Mouse (Mus musculus) testis, postnatal 10 days (tissue): ENCODE measurements around the gene Zfp771.
A peak's percentile ranks its signal among the peaks of the same experiment; 100 is the strongest.

Source experiments
- DNase-seq: peaks from one replicate; pipeline ENCODE4 v3.0.0; 2021; ENCODE audit warnings: low spot score

Gene Zfp771

GRCm38 (mm10) chr7:127253821-127254769 lies 10.0 kb downstream of the Zfp771 start:
- DNase-seq = peak; percentile 97

- DNase-seq = no peak
These were observed 10.9 kb downstream of the Zfp771 start for GRCm38 (mm10) chr7:127255008-127255407.

GRCm38 (mm10) chr7:127255965-127256364 lies 11.9 kb downstream of the Zfp771 start:
- no peak for DNase-seq

GRCm38 (mm10) chr7:127256518-127256917 lies 12.4 kb downstream of the Zfp771 start:
- DNase-seq = no peak

GRCm38 (mm10) chr7:127259186-127259905 lies 15.3 kb downstream of the Zfp771 start:
- DNase-seq = no peak

GRCm38 (mm10) chr7:127260309-127261111 lies 16.4 kb downstream of the Zfp771 start, which contains the start of gene Dctpp1:
TSS of gene Dctpp1 (minus strand) at chr7:127260709.
- DNase-seq = peak; percentile 97

- peak; percentile 56 for DNase-seq
These were observed 18.3 kb downstream of the Zfp771 start for GRCm38 (mm10) chr7:127262218-127262961.

- no peak for DNase-seq
These were observed 19.5 kb downstream of the Zfp771 start for GRCm38 (mm10) chr7:127263526-127263925.

- DNase-seq = no peak
These were observed 26.2 kb downstream of the Zfp771 start for GRCm38 (mm10) chr7:127270256-127270655.

GRCm38 (mm10) chr7:127270666-127271065 lies 26.6 kb downstream of the Zfp771 start:
- DNase-seq = no peak

- DNase-seq = no peak
These were observed 27.0 kb downstream of the Zfp771 start for GRCm38 (mm10) chr7:127271093-127271492.

- no peak for DNase-seq
These were observed 28.5 kb downstream of the Zfp771 start for GRCm38 (mm10) chr7:127272566-127272965.

GRCm38 (mm10) chr7:127273118-127273923 lies 29.2 kb downstream of the Zfp771 start:
- DNase-seq = peak; percentile 69

- peak; percentile 94 for DNase-seq
These were observed 30.1 kb downstream of the Zfp771 start, which contains the start of gene Sephs2 for GRCm38 (mm10) chr7:127273925-127274789. TSS of gene Sephs2 (minus strand) at chr7:127274055.

GRCm38 (mm10) chr7:127276519-127276961 lies 32.5 kb downstream of the Zfp771 start:
- DNase-seq = no peak

GRCm38 (mm10) chr7:127278311-127278710 lies 34.2 kb downstream of the Zfp771 start:
- peak; percentile 57 for DNase-seq

- no peak for DNase-seq
These were observed 36.0 kb downstream of the Zfp771 start for GRCm38 (mm10) chr7:127280092-127280491.

GRCm38 (mm10) chr7:127281114-127281513 lies 37.0 kb downstream of the Zfp771 start:
- DNase-seq = no peak

GRCm38 (mm10) chr7:127282190-127282589 lies 38.1 kb downstream of the Zfp771 start:
- no peak for DNase-seq
